Mouse (Mus musculus): ENCODE measurements around the gene Gabbr2. TPM values are rescaled to one million over a fixed set of nuclear protein-coding genes. Genes with fewer than 3 reads are reported as not detected.

The Gabbr2 gene
- polyA plus RNA-seq, 1 experiment from 2014 or later = 0.16 TPM

GRCm38 (mm10) chr4:46867779-46868178 lies 123.9 kb downstream of the Gabbr2 start:
- no peak for DNase-seq (ENCODE audit: low spot score)

- no peak for DNase-seq (ENCODE audit: low spot score)
Measured at GRCm38 (mm10) chr4:46866070-46866469, 125.6 kb downstream of the Gabbr2 start.

GRCm38 (mm10) chr4:46863721-46864120 lies 128.0 kb downstream of the Gabbr2 start:
- DNase-seq (ENCODE audit: low spot score) = no peak

- no peak for DNase-seq (ENCODE audit: low spot score)
Measured at GRCm38 (mm10) chr4:46862677-46863076, 129.0 kb downstream of the Gabbr2 start.

- peak; percentile 73 for DNase-seq (ENCODE audit: low spot score)
Measured at GRCm38 (mm10) chr4:46860586-46860985, 131.1 kb downstream of the Gabbr2 start.

GRCm38 (mm10) chr4:46858899-46859298 lies 132.8 kb downstream of the Gabbr2 start:
- DNase-seq (ENCODE audit: low spot score) = no peak

- no peak for DNase-seq (ENCODE audit: low spot score)
Measured at GRCm38 (mm10) chr4:46856145-46856544, 135.5 kb downstream of the Gabbr2 start.

GRCm38 (mm10) chr4:46854686-46855385 lies 136.8 kb downstream of the Gabbr2 start:
- no peak for DNase-seq (ENCODE audit: low spot score)

- no peak for DNase-seq (ENCODE audit: low spot score)
Measured at GRCm38 (mm10) chr4:46853852-46854460, 137.7 kb downstream of the Gabbr2 start.

- DNase-seq (ENCODE audit: low spot score) = no peak
Measured at GRCm38 (mm10) chr4:46847745-46848144, 143.9 kb downstream of the Gabbr2 start.

- no peak for DNase-seq (ENCODE audit: low spot score)
Measured at GRCm38 (mm10) chr4:46846396-46846795, 145.3 kb downstream of the Gabbr2 start.

GRCm38 (mm10) chr4:46844982-46845643 lies 146.6 kb downstream of the Gabbr2 start:
- peak; percentile 73 for DNase-seq (ENCODE audit: low spot score)

GRCm38 (mm10) chr4:46844567-46844966 lies 147.1 kb downstream of the Gabbr2 start:
- DNase-seq (ENCODE audit: low spot score) = no peak

GRCm38 (mm10) chr4:46842596-46842995 lies 149.1 kb downstream of the Gabbr2 start:
- no peak for DNase-seq (ENCODE audit: low spot score)

GRCm38 (mm10) chr4:46840146-46840545 lies 151.5 kb downstream of the Gabbr2 start:
- DNase-seq (ENCODE audit: low spot score) = no peak

GRCm38 (mm10) chr4:46837362-46837761 lies 154.3 kb downstream of the Gabbr2 start:
- no peak for DNase-seq (ENCODE audit: low spot score)

GRCm38 (mm10) chr4:46836065-46836464 lies 155.6 kb downstream of the Gabbr2 start:
- DNase-seq (ENCODE audit: low spot score) = no peak

- DNase-seq (ENCODE audit: low spot score) = no peak
Measured at GRCm38 (mm10) chr4:46835064-46835463, 156.6 kb downstream of the Gabbr2 start.

- DNase-seq (ENCODE audit: low spot score) = peak; percentile 52
Measured at GRCm38 (mm10) chr4:46832834-46833544, 158.7 kb downstream of the Gabbr2 start.

GRCm38 (mm10) chr4:46829656-46830055 lies 162.0 kb downstream of the Gabbr2 start:
- DNase-seq (ENCODE audit: low spot score) = no peak

GRCm38 (mm10) chr4:46828141-46828571 lies 163.5 kb downstream of the Gabbr2 start:
- DNase-seq (ENCODE audit: low spot score) = no peak

GRCm38 (mm10) chr4:46827471-46827870 lies 164.2 kb downstream of the Gabbr2 start:
- DNase-seq (ENCODE audit: low spot score) = no peak
